Mouse (Mus musculus) left cerebral cortex, adult 8-10 months (tissue): ENCODE results near the gene Acap3. TPM values are rescaled to one million over a fixed set of nuclear protein-coding genes. Genes with fewer than 3 reads are reported as not detected.
A peak's percentile ranks its signal among the peaks of the same experiment; 100 is the strongest.

Experiments
- DNase-seq, 2 experiments: peaks; one replicate each; pipeline ENCODE4 v3.0.0; 2022; ENCODE audit warnings: low spot score in 2 of 2
- microRNA-seq, 2 experiments: library from miRNA; unstranded; fragments of <30 nt; microRNA quantifications; one replicate each; pipeline ENCODE4 v1.2.0; 2022
- total RNA-seq, 4 experiments: library from RNA; stranded (reverse); gene quantifications; 2 replicates each; pipeline ENCODE4 v1.2.4; 2022

The Acap3 gene
- total RNA-seq, 4 experiments from 2014 or later: 108 to 128 (median 122) TPM

DNA sequence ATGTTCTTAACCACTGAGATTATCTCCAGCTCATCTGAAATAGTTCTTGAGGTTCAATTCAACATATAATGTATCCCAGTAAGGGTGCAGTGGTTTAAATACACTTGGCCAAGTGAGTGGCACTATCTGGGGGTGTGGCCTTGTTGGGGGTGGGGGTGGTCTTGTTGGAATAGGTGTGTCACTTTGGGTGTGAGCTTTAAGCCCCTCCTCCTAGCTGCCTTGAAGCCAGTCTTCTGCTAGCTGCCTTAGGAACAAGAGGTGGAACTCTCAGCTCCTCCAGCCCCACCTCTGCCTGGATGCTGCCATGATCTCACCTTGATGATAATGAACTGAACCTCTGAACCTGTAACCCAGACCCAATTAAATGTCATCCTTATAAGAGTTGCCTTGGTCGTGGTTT, 40.4 kb downstream of the Acap3 start:
- DNase-seq: no peak

DNA sequence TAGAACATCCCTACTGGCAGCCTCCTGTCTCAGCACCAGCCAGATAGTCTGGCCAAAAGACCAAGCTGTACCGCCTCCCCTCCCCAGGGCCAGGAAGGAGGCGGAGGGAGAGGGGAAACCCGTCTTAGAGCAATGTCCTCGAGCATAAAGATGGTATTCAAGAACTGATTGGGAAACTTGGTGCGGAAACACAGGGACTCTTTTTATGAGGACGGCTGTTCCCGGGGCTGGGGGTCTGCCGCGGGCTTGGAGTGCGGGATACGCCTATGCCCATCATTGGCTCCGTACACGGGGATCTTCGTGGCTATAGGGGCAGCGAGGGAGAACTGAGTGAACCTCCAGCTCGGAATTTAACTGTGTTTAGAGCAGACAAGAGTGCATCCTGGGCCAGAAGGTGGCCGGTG, 51.4 kb downstream of the Acap3 start:
- peak; percentile 27 to 43 for DNase-seq

DNA sequence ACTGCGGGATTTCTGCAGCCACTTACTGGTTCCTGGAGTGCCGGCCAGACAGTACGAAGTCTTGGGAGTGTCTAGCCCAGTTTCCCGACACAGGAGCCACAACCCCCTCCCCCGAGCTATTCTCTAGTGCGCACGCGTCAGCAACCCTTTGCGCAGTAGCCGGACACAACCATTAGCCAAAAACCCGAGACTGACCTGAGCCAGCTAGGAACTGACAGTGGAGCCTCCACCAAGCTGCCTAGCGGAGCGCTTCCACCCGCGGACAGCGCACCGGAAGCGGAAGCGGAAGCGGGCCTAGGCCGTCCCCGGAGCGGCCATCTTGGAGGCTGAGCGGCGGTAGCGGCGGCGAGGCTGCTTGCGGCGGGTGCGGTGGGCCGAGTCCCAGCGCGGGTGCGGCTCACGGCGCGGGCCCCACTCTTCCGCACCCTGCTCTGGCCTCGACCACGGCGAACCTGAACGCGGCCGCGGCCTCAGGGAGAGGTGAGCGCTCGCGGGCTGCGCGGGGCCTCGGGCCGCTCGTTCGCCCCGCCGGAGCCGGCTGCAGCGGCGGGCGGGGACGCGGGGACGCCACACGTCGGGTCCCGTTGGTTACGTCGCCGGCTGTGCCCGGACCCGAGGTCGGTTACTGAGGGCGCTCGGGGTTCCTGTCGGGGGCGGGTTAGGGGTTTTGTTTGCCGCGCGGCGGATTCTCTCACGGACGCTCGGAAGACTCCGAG, 52.1 kb downstream of the Acap3 start, which contains the start of gene Ube2j2:
Gene Ube2j2 (plus strand): TSS at position 298 of the 716 bp plus-strand sequence.
- DNase-seq: peak; percentile 91 to 98

DNA sequence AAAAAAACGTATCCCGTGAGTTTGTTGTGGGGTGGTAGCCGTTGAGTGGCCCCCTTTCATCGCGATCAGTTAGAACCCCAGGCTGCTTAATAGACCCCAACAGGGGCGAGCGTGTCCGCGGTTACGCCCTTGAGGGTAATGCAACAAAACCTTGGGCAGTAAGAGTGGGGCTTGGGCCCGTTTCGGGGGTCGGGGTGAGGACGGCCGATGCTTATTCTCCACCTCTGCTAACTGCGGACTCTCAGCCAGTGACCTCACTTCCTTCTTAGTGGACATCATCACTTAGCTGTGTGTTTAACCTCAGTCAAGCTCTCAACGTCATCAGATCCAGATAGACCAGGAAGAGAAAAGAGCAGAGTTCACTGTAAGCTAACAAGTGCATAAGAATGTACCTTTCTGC, 52.6 kb downstream of the Acap3 start:
- no peak for DNase-seq

DNA sequence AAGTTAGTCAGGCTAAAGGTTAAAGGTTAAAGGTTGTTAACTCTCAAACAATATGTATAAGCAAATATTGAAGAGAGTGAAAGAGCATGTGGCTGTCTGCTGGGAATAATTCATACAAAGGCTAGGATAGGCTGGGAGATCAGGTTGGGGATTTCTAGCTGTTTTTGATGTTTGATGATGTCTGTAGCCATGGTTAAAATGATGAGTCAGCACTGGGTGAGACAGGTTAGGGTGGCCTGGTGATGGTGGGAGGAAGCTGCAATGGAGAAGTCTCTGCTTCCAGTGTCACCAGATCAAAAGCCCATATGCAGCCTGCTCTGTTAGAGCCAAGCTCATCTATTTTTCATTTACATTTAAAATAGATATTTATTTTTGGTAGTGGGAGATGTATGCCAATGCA, 55.5 kb downstream of the Acap3 start:
- no peak for DNase-seq

DNA sequence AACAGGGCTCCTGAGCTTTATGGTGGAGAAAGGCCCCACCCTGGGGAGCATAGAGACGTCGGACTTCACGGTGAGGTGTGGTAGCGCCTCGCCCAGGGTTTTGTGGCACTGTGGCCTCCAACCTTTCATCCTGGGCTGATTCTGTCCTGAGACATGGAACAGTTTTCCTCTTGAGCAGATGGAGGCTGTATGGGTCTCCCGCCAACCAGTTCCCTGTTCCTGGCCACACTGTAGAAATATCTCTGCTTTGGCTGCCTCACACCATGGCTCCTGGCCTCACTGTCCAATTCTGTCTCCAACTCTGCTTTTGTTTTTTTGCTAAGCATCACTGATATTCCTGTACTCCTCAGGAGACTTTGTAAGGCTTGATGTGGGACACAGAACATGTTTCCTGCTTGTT, 63.9 kb downstream of the Acap3 start:
- no peak for DNase-seq

Small RNA genes lying within 50 kb of the gene (microRNA-seq; reads per million reads assigned to microRNA genes)
- gene Gm22991: 0 reads per million in 2 experiments

Other genes with a start within 250 kb of the Acap3 start
- gene Gm10563, start 246.4 kb upstream of the Acap3 start, total RNA-seq: not detected
- 1 to 10 TPM in 3 of 4 experiments, under 1 TPM in 1; 0.99 to 2.8 (median 2.1) TPM for gene Mmp23, start 238.4 kb upstream of the Acap3 start, total RNA-seq
- gene Mib2, start 222.6 kb upstream of the Acap3 start, total RNA-seq: 100 to 1,000 TPM; 108 to 124 (median 117) TPM
- 10 to 100 TPM; 31.6 to 37.7 (median 34.7) TPM for gene Fndc10, start 197.5 kb upstream of the Acap3 start, total RNA-seq
- 100 to 1,000 TPM in 2 of 4 experiments, 10 to 100 TPM in 2; 91.0 to 111 (median 98.8) TPM for gene Ssu72, start 187.0 kb upstream of the Acap3 start, total RNA-seq
- 10 to 100 TPM; 43.9 to 53.3 (median 48.9) TPM for gene Tmem240, start 157.0 kb upstream of the Acap3 start, total RNA-seq
- gene Atad3a, start 130.7 kb upstream of the Acap3 start, total RNA-seq: 10 to 100 TPM; 41.3 to 55.7 (median 51.1) TPM
- 10 to 100 TPM; 14.0 to 14.9 (median 14.4) TPM for gene Vwa1, start 117.1 kb upstream of the Acap3 start, total RNA-seq
- gene Tmem88b, start 105.9 kb upstream of the Acap3 start, total RNA-seq: 10 to 100 TPM; 35.4 to 43.6 (median 36.6) TPM
- under 1 TPM in 1 of 4 experiments, not detected in 3; 0.35 TPM for gene Ankrd65, start 101.4 kb upstream of the Acap3 start, total RNA-seq
- gene Mrpl20, start 88.9 kb upstream of the Acap3 start, total RNA-seq: 10 to 100 TPM; 75.3 to 87.1 (median 84.7) TPM
- 10 to 100 TPM; 54.7 to 60.9 (median 57.6) TPM for gene Ccnl2, start 79.3 kb upstream of the Acap3 start, total RNA-seq
- gene Aurkaip1, start 60.5 kb upstream of the Acap3 start, total RNA-seq: 100 to 1,000 TPM; 101 to 109 (median 102) TPM
- gene Mxra8, start 52.1 kb upstream of the Acap3 start, total RNA-seq: 10 to 100 TPM in 1 of 4 experiments, 1 to 10 TPM in 3; 8.9 to 10.3 (median 9.3) TPM
- gene Dvl1, start 44.4 kb upstream of the Acap3 start, total RNA-seq: 10 to 100 TPM; 81.1 to 86.5 (median 81.4) TPM
- under 1 TPM in 2 of 4 experiments, not detected in 2; 0.30 to 0.39 TPM for gene Tas1r3, start 28.5 kb upstream of the Acap3 start, total RNA-seq
- 10 to 100 TPM; 30.1 to 48.4 (median 33.7) TPM for gene Cptp, start 22.4 kb upstream of the Acap3 start, total RNA-seq
- gene Ints11, start 22.3 kb upstream of the Acap3 start, total RNA-seq: 10 to 100 TPM; 26.8 to 32.6 (median 30.0) TPM
- 10 to 100 TPM; 49.0 to 65.6 (median 58.5) TPM for gene Pusl1, start within 50 bp of the Acap3 start, total RNA-seq
- 10 to 100 TPM; 57.7 to 67.6 (median 65.2) TPM for gene Ube2j2, start 52.0 kb downstream of the Acap3 start, total RNA-seq
- gene C1qtnf12, start 70.5 kb downstream of the Acap3 start, total RNA-seq: 10 to 100 TPM; 16.0 to 26.1 (median 23.8) TPM
- gene B3galt6, start 100.8 kb downstream of the Acap3 start, total RNA-seq: 10 to 100 TPM in 2 of 4 experiments, 1 to 10 TPM in 2; 9.3 to 12.6 (median 10.5) TPM
- 100 to 1,000 TPM; 206 to 235 (median 221) TPM for gene Sdf4, start 101.0 kb downstream of the Acap3 start, total RNA-seq
- 1 to 10 TPM in 3 of 4 experiments, under 1 TPM in 1; 0.91 to 3.5 (median 1.5) TPM for gene Tnfrsf4, start 122.0 kb downstream of the Acap3 start, total RNA-seq
- gene Tnfrsf18, start 134.3 kb downstream of the Acap3 start, total RNA-seq: not detected
- under 1 TPM; 0.30 to 0.64 (median 0.44) TPM for gene Ttll10, start 167.6 kb downstream of the Acap3 start, total RNA-seq
- gene 9430015G10Rik, start 218.2 kb downstream of the Acap3 start, total RNA-seq: 10 to 100 TPM; 28.4 to 30.7 (median 29.0) TPM
- gene Rnf223, start 238.7 kb downstream of the Acap3 start, total RNA-seq: under 1 TPM; 0.49 to 0.72 (median 0.60) TPM